Mouse (Mus musculus) spleen, adult 2 months (tissue): ENCODE measurements around the gene Mief1.

Experiments
- CTCF ChIP-seq: fragments of 200-500 bp; IDR thresholded peaks from 2 replicates; pipeline ENCODE4 v1.5.1; 2011; ENCODE audit warnings: mild to moderate bottlenecking, inconsistent platforms; ENCODE audit not compliant: insufficient read depth, insufficient read length, insufficient replicate concordance; ENCODE audit errors: extremely low read depth
- POLR2A ChIP-seq: fragments of 200-500 bp; IDR thresholded peaks from 2 replicates; pipeline ENCODE4 v1.6.1; 2011; ENCODE audit warnings: low read depth, low read length, inconsistent platforms

- no peak for TF ChIP-seq POLR2A
- no peak for TF ChIP-seq CTCF
These were observed 14.6 kb upstream of the Mief1 start for GRCm38 (mm10) chr15:80219211-80219610.
